Mouse (Mus musculus) forelimb bud, embryonic 11.5 days (tissue): ENCODE measurements around the gene Arhgef10l.

Experiments
- DNase-seq: peaks from one replicate; pipeline ENCODE4 v3.0.0-alpha.2; 2012; ENCODE audit warnings: low read depth, low spot score

Arhgef10l gene

DNA sequence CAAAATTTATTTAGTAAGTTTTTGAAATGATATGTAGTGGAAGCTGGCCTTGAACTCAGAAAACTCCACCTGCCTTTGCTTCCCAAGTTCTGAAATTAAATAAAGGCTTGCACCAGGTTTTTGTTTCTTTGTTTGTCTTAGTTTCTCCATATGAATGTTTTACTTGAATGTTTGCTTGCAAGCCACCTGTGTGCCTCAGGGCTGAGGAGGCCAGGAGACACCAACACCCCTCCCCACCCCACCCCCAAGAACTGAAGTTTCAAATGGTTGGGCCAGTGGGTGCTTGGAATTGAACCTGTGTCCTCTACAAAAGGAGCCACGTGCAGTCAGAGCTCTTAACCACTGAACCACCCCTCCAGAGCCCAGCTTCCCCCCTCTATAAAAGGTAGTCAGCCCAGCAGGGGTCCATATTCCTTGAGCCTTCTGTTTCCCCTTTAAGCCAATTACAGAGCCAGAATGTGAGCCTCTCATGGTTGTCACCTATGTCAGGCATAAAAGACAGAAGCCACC lies 28.8 kb upstream of the Arhgef10l start:
- no peak for DNase-seq

DNA sequence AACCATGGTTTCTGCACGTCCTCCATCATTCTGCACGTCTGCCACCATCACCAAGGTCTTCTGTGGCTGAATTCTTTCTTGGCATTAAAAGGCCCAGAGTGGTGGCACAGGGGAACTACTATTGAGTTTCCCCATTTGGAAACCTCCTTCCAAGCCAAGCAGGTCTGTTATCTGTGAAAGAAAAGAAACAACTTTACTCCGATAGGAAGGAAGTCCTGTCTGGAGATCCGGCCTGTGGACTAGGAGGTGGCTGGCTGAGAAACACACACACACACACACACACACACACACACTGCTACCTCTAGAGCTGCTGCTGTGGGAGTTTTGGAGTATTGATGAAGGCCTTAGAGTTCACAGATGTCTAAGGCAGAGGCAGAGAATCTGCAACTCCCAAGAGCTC lies 27.7 kb upstream of the Arhgef10l start:
- DNase-seq, result no peak

DNA sequence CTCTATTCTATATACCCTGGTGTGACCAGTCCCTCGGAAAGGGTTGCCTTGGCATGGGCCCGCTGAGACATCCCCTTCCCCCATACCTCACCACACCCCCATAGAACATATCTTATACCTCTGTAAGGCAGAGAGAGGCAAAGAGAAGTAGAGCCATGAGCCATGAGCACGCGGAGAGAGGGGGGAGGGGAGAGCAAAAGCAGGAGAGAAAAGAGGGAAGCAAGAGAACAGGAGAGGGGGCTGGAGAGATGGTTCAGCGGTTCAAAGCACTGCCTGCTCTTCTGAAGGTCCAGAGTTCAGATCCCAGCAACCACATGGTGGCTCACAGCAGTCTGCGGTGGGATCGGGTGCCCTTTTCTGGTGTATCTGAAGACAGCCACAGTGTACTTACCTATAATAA lies 25.7 kb upstream of the Arhgef10l start:
- DNase-seq, result no peak

DNA sequence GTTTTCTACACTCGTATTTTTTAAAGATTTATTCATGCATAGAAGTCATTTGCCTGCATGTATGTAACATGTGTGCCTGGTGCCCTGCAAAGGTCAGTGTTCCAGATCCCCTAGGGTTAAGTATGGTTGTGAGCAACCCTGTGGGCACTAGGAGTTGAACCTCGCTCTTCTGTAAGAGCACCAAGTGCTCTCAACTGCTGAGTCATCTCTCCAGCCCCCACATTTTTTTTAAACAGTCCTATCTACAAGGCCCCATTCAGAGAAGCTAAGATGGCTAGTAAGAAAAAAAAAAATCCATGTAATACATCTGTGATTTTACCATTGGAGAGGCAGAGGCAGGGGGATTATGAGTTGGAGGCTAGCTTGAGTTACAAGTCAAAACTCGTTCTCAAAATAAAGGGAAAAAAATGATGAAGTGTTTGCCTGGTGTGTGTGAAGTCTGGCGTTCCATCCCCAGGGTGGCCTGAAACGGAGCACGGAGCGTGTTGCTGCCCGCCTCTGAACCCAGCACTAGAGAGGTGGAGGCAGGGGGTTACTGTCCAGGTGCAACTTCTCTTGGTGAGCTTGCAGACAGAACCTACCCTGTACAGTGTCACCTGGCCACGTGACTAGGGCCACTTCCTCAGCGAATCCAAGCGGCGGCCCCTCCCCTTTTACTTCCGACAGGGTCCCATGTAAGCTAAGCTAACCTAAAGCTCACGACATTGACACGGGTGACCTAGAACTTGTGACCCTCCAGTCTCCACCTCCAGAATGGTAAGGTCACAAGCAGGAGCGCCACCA lies 24.3 kb upstream of the Arhgef10l start:
- DNase-seq, result no peak

DNA sequence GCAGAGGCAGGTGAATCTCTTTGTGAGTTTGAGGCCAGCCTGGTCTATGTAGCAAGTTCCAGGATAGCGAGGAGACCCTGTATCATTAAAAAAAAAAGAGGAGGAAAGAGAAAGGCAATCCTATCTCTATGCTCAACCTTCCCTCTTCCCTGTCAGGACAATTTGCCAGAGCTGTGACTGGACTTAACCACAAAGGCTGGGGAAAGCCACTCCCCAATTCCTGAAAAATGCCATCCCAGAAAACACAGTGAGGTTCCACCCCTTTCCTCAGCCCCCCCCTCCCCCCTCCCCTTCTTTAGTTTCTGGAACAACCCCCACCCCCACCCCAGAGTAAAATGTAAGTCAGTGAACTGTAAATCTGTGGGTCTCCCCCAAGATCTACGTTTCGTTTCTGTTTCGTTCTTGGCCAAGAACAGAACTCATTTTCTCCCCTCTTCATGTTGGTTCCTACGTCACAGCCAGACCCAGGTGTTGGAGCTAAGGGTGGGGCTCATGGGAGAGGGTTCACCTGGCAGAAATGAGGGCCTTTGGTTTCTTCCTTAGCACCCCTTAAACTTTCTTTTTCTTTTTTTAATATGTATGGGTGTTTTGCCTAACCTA lies 23.1 kb upstream of the Arhgef10l start:
- no peak for DNase-seq

DNA sequence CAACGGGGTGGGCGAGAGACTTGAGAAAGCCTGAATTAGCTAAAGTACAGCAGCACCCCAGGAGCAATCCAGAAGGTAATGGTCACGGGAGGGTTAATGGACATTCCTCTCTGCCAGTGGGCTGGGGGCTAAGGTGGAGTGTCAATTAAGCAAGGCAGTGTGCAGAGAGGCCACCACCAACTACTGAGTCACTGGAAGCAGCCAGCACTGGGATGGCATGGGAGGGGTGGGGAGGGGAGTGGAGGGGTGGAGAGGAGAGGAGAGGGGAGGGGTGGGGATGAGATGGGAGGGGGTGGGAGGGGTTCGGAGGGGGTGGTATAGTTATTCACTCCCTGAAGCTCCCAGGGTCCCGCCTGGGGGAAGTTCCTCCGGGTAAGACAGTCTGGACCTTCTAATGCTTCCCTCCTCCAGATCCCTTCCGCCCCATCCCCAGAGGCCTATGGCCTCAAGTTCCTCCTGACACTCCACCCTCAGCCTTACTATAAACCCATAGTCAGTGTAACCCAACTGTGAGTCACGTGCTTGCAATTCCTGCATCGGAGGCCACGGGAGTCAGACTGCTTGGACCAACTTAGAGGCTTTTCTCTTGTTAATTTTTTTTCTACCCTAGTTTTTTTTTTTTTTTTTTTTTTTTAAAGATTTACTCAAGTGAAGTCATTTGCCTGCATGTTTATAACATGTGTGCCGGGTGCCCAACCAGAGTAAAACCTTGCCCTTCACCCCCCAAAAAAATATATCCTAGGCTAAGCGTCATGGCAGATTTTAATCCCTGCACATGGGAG lies 22.4 kb upstream of the Arhgef10l start:
- DNase-seq, result no peak

DNA sequence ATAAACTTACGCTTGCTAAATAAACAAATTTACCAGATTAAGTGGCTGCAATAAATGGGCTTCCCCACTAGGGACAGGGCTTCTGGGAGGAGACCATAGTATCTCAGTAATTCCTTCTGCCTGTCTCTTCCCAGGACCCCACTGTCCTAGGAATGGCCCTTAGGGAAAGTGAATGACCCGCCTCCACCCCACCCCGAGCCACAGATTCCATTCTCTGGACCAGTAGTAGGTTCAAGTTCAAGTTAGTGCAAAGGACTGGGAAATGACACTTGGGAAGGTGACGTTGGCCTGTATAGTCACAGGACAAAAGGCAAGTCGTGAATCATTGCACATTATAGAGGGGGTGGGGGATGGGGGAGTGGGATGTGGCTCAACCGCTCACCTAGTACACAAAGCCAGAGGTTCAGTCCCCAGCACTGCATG lies 19.1 kb upstream of the Arhgef10l start:
- no peak for DNase-seq

DNA sequence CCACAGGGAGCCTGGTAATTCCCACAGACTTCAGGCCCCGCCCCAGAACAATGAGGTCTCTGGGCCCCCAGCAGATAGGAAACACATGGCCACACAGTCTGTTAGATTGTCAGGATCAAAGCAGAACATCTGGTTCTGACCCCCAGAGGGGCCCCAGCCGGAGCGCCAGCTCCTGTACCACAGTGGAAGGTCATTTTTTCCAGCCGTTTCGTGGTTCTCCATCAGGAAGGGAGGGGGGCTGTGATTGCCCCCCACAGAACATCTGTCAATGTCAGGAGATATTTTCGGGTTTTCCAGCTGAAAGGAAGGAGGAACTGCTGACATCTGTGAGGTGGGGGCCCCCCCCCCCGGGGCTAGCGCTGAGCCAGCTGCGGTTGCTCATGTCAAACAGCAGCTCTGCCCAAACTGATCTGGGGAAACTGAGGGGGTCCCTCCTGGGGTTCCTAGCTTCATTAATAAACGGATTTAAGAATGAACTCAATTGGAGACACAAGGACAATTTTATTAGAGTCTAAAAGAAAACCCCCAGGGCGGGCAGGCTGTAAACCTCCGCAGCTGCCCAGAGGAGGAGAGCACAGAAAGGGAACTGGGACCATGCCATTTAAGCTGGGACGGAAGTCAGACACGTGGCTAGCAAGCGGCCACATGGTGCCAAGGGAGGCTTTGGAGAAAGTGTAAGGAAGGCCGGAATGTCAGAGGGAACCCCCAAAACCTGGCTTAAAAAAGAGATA lies 18.5 kb upstream of the Arhgef10l start:
- DNase-seq, result peak; percentile 76

DNA sequence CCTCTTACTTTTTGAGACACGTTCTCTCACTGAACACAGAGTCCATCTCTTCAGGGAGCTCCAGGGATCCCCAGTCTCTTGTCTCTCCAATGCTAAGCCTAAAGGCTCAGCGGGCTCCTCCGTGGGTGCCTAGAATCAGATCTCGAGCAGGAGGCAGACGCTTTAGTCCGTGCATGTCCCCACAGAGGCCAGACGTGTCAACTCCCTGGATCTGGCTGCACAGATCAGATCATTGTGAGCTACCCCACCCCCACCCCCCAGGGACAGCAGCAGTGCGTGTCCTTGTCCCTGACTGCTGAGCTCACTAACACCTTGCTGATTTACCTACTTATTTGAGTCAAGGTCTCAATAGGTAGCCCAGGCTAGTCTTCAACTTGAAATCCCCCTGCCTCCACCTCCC lies 17.8 kb upstream of the Arhgef10l start:
- DNase-seq, result no peak

DNA sequence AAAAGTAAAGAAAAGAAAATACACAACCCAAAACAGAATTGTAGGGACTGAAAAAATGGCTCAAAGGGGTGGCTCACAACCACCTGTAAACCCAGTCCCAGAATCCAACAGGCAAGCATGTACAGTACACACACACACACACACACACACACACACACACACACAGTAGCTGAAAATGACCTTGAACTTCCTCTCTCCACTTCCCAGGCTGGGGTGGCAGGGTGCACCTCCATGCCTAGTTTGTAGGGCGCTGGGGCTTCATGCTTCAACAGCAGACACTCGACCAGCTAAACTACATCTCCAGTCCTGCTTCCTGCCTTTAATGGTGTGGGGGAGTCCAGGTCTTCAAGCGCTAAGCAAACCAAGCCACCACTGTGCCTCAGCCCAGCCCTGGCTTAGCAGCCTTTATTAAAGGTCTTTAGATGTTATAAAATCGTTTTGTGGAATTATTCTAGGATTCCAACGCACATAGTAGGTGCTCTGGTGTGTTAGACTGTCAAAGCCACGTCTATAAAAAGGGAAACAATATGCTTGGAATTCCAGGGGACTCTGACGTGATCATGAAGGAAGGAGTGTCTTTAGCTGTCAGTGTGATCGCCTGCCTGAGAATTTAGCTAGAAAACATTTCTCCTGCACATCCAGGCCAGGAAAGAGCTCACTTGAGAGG lies 15.1 kb upstream of the Arhgef10l start:
- DNase-seq, result no peak

DNA sequence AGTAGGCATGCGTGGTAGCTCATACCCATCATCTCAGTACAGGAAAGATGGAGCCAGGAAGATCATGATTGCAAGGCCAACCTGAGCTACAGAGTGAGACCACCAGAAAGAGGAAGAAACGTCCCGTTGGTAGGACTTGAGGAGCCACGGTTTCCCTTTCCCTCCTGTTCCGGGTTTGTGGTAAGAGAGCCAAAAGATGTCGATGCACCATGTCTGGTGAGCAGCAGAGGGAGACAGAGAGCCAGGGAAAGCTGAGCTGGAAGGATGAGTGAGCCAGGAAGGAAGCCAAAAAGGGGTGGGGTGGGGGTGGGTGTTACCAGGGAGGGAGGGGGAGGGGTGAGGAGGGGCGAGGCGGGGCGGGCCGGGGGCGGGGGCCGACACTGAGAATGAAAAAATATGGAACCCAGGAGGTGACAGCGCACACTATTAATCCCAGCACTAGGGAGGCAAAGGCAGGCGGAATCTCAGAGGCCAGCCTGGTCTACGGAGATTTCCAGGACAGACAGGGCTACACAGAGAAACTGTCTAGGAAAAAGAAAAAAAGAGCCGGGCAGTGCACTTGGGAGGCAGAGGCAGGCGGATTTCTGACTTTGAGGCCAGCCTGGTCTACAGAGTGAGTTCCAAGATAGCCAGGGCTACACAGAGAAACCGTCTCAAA lies 14.0 kb upstream of the Arhgef10l start:
- DNase-seq, result peak; percentile 83

DNA sequence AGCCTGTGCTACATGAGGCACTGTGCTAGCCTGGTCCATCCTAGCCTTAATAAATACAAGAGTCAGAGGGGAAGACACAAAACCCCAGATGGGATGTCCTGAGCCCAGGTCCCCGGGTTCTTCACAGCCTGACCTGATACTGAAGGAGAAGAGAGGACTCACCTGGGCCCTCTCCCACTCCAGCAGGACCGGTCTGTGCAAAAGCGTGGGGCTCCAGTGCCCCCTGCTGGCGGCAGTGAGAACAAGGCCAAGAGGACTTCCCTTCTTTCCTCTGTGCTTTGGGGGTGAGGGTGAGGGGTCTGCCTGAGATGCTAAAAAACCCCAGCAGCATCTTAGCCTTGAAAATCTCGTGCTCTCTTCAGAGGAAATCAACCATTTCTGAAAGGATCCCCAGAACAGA lies 13.2 kb upstream of the Arhgef10l start:
- no peak for DNase-seq

DNA sequence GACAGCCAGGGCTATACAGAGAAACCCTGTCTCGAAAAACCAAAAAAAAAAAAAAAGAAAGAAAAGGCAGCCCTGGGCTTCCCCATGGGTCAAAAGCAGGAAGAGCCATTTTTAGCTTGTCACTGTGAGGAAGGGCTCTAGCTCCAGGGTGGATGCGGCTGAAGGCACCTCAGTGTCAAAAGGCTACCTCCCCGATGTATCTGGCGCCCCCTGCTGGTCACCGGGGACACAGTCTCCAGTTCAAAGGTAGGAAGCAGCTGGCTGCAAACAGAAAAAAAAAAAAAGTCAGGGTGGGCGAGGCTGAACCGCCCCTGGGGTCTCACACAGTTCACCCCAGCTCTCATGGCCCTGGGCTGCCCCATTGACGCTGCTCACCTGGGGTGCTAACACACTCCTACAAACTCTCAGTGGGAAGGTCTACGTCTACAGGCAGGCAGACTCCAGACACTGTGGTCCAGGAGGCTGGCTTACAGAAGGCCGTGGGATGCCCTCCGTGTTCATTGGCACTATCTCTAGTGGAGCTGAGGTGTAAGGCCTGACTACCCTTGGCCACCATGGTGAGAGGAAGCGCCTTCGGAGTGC lies 8.6 kb upstream of the Arhgef10l start:
- peak; percentile 75 for DNase-seq

DNA sequence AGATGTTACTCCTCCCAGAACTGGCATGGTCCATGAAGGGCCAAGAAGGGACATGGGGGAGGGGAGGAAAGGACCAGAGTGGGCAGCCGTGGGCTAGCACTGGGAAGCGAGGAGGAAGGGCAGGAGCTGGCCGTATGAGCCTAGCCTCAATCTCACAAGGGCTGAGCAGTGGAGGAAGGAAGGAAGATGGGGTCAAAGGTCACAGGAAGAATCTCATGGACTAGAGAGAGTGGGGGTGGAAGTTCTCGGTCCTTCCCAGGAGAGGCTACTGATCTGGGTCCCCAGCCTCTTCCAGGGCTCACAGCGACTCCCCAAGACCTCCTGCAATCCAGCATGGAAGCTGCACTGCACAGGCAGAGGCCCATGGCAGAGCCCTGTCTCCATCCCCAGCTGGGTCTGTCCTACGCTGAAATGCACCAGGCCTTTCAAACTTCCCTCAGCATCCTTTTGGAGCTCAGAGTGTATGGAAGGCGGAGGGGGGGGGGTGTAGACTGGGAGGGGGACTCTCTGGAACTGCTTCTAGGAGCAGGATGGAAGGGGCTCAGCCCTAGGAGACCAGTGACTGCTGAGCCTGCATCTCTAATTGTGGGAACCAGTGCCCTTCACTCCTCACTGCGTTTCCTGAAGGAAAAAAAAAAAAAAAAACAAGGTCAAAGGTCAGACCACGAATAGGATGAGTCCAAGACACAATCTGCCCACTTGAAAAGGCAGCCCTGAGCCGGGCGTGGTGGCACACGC lies 7.9 kb upstream of the Arhgef10l start:
- no peak for DNase-seq

DNA sequence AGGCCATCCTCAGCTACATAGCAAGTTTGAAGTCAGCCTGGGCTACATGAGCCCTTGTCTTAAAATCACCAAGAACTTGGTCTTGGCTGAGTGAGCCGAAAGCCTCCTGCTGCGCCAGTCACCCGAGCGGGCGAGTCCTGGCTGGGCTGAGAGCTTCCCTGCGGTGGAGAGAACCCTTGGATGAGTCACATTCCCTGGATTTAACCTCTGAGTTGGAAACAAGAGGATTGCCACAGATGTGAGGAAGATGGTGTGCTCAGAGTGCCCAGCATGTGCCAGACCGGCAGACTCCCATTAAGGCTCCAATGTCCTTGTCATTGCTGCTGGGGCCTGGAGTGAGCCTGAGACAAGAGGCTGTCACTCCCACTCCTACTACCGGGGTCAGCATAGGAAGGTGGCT lies 2.0 kb upstream of the Arhgef10l start:
- DNase-seq, result no peak

DNA sequence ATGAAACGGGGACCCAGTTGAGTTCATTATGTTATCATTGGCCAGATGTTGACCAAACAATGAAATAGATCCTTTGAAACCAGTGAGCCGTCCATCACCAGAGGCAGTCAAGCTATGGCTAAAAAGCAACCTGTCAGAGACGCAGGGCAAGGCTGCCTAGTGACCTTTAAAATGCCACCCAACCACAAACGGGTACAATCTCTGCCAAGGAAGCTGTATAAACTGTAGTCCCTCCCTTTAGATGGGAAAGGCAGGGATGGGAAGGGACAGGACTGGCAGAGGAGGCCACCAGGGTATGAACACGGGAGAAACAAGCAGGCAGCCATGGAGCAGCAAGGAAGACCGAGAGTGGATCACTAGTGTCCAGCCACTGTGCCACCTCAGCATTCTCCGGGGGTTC lies 759 bp downstream of the Arhgef10l start:
- DNase-seq, result no peak

DNA sequence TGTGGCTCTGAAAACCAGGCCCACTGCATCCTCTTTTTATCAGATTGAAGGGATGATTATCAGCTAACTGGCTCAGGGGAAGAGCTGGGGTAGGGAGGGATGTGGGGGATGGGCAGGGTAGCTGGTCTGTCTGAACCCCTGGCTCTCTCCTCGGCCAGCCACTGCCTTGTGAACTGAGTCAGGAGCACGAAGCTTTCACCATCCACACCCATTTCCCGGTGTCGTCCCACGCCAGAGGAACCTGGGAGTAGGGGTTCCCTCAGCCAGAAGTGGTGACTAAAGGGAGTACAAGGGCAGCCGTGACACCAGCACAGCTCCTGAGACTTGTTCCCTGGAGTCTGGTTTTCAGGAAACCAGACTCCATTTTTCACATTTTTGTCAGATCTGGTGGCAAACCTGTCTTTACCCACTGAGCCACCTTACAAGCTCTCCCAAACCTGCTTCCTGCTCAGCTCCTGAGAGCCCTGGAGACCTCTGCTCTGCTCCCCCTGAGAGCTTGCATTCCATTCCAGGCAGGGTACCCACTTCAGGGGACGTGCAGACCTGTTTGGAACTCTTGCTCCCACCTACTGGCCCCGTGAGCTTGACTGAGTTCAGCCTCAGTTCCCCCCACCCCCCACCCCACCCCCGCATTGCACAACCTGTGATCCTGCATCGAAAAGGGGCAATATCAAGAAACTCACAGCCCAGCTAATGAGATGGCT lies 2.8 kb downstream of the Arhgef10l start:
- DNase-seq, result no peak

DNA sequence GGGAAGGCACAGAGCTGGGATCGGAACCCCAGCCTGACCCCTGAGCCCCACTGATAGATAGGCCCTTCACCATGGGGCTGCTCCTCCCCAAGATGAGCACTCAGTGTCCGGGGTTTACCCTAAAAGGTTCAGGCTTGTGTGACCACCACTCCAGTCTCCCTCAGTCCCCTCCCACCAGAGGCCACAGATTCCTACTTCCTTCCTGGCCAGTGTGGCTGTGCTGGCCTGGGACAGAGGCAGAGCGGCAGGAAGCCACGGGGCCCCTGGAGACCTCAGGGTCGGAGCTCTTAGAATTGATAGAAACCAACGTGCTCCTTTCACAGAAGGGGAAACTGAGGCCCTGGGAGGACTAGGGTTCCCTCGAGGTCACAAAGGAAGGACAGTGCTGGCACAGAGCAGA lies 3.4 kb downstream of the Arhgef10l start:
- DNase-seq, result no peak

DNA sequence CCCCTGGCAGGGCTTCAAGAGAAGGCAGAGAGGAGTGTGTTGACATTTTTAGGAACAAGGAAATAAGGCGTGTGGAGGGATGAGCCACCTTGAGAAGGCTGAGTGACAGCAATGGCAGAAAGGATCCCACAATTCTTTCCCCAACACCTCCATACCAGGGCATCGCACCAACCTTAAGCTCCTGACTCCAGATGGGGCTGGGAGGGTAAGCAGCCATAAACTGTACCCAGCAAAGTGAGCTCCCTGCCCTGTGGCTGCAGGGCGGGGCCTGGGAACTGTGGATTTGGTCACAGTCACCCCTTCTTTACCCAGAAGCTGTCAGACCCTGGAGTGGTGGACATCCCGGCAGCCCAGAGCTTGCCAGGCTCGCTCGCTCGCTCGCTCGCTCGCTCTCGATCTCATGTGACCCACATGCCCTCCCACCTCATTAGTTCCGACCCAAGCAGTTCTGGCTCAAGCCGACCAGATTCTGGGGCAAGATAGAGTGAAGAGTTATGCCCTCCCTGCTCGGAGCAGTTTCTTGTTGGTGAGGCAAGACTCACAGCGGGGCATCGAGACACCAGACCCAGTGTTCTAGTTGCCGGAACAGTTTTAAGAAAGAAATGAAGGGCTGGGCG lies 4.3 kb downstream of the Arhgef10l start:
- no peak for DNase-seq
